Mouse (Mus musculus) G1E (cell line): ENCODE measurements at regions not wholly inside any gene's neighbourhood (a gene's known extent, or its start where the extent isn't known, plus 50 kb on each side); places are given as distances from the start of the nearest gene placed in this dataset.

Experiments used
- CTCF ChIP-seq: IDR thresholded peaks from 2 replicates; pipeline ENCODE4 v1.5.1; 2012; ENCODE audit warnings: low read depth, low read length, inconsistent platforms, mixed read lengths
- GATA1 ChIP-seq: IDR thresholded peaks from 2 replicates; pipeline ENCODE4 v1.6.1; 2012; ENCODE audit warnings: borderline replicate concordance, low read length, inconsistent platforms, mixed read lengths
- TAL1 ChIP-seq: conservative IDR thresholded peaks from 2 replicates; pipeline ENCODE4 v1.6.1; 2012; ENCODE audit warnings: low read depth, low read length, inconsistent platforms, mixed read lengths

DNA sequence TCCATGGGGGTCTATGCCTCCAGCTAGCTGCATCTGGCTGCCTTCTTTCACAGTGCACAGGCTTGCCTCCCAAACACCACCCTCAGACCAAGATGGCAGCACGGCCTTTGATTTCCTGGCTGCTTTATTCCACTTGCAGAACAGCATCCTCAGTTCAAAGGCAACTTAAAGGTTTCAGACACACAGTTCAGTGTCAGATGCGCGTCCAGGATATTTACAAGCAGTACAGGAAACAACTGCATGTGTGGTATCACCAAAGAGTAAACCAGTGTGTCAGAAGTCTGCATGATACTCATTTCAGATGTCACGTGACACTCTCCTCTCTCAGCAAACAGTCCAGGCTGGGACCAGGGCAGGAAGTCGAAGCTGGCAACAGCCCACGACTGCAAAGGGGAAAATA, 294.2 kb downstream of the Gm11361 start:
- TF ChIP-seq TAL1 (no peak), CTCF (no peak), GATA1 (no peak)
